ENCODE assay signal across 18 mouse cellular contexts in genomic region chr6:34091537-34091936, GRCm38 (mm10).
"Had no signal": no experiment of that assay in that cellular context is flagged by ENCODE, and none has a peak within 500 bp of the region (broad histone marks: within the 10 kb centered on the region; RNA-seq: fewer than 3 reads in every experiment).

No protein-coding gene starts in this region.

- H3K9me3 ChIP-seq: midbrain, embryonic 10.5 days; midbrain, embryonic 12.5 days; neural tube, embryonic 13.5 days; neural tube, embryonic 15.5 days had no signal

- H3K36me3 ChIP-seq: midbrain, embryonic 10.5 days; midbrain, embryonic 12.5 days; neural tube, embryonic 13.5 days; neural tube, embryonic 15.5 days had no signal

- H3K4me3 ChIP-seq: midbrain, embryonic 10.5 days; midbrain, embryonic 12.5 days; myocyte; neural tube, embryonic 13.5 days; neural tube, embryonic 15.5 days had no signal

- DNase-seq: lung, embryonic 14.5 days; lung, postnatal 10 days; lung, postnatal 4 days; midbrain, embryonic 14.5 days; retina, postnatal 1 day; right cerebral cortex, adult 18-20 months; right cerebral cortex, postnatal 25 days; right cerebral cortex, postnatal 4 days; spleen, adult 18-20 months; thymus, adult 18-20 months; thymus, postnatal 14 days; thymus, postnatal 36 days had no signal

- ATAC-seq: midbrain, embryonic 16.5 days had no signal

- H3K4me1 ChIP-seq: midbrain, embryonic 10.5 days; midbrain, embryonic 12.5 days; neural tube, embryonic 15.5 days had no signal

- H3K4me2 ChIP-seq: lung, embryonic 14.5 days; midbrain, embryonic 12.5 days; neural tube, embryonic 13.5 days; neural tube, embryonic 15.5 days had no signal

- H3K27me3 ChIP-seq: midbrain, embryonic 12.5 days; neural tube, embryonic 13.5 days; neural tube, embryonic 15.5 days had no signal

- H3K9ac ChIP-seq: lung, embryonic 14.5 days; midbrain, embryonic 12.5 days; neural tube, embryonic 13.5 days; neural tube, embryonic 15.5 days had no signal

- H3K27ac ChIP-seq: midbrain, embryonic 10.5 days; midbrain, embryonic 12.5 days; neural tube, embryonic 13.5 days; neural tube, embryonic 15.5 days had no signal
